Mouse (Mus musculus) forebrain, embryonic 15.5 days (tissue): ENCODE results near the gene Gcm2. TPM values are rescaled to one million over a fixed set of nuclear protein-coding genes. Genes with fewer than 3 reads are reported as not detected.
A peak's percentile ranks its signal among the peaks of the same experiment; 100 is the strongest.

Experiments used
- ATAC-seq: fragments of 200-750 bp; cut with Nextera tagmentation; replicated peaks from 2 replicates; pipeline ENCODE4 v1.8.0; 2017; ENCODE audit warnings: mild to moderate bottlenecking, moderate TSS enrichment, moderate library complexity
- H3K27ac ChIP-seq: fragments of 300-500 bp; sonication (generic); replicated peaks from 2 replicates; pipeline ENCODE4 v1.5.1; 2015; ENCODE audit warnings: mild to moderate bottlenecking, inconsistent platforms
- H3K27me3 ChIP-seq: fragments of 300-500 bp; sonication (generic); 2 replicates; pipeline ENCODE4 v1.6.1; 2015; ENCODE audit warnings: inconsistent platforms
- H3K36me3 ChIP-seq: fragments of 300-500 bp; sonication (generic); 2 replicates; pipeline ENCODE4 v1.6.1; 2015; ENCODE audit warnings: mild to moderate bottlenecking, inconsistent platforms
- H3K4me1 ChIP-seq: fragments of 300-500 bp; sonication (generic); 2 replicates; pipeline ENCODE4 v1.6.1; 2015; ENCODE audit warnings: inconsistent platforms
- H3K4me2 ChIP-seq: fragments of 300-500 bp; sonication (generic); replicated peaks from 2 replicates; pipeline ENCODE4 v1.6.1; 2015; ENCODE audit warnings: mild to moderate bottlenecking, inconsistent platforms
- H3K4me3 ChIP-seq: fragments of 300-500 bp; sonication (generic); 2 replicates; pipeline ENCODE4 v1.5.1; 2015; ENCODE audit warnings: mild to moderate bottlenecking, inconsistent platforms
- H3K9ac ChIP-seq: fragments of 300-500 bp; sonication (generic); replicated peaks from 2 replicates; pipeline ENCODE4 v1.6.1; 2015; ENCODE audit warnings: mild to moderate bottlenecking, inconsistent platforms
- H3K9me3 ChIP-seq: fragments of 300-500 bp; sonication (generic); 2 replicates; pipeline ENCODE4 v1.6.1; 2016; ENCODE audit warnings: inconsistent platforms
- WGBS: fragments of 180-500 bp; shearing (Covaris S2); methylation state at CpG from one replicate; pipeline ENCODE4 v1.1.7; 2015; ENCODE audit warnings: mixed read lengths; 5-methylcytosine and 5-hydroxymethylcytosine counted together
- polyA plus RNA-seq: library from polyadenylated mRNA; unstranded; fragments of >200 nt; fragmentation: Nextera tagmentation; extraction: Ambion mirVana; gene quantifications from 2 replicates; pipeline ENCODE4 v1.2.1, GENCODE M21; 2015

The Gcm2 gene
- polyA plus RNA-seq, 1 experiment from 2014 or later, result not detected

DNA sequence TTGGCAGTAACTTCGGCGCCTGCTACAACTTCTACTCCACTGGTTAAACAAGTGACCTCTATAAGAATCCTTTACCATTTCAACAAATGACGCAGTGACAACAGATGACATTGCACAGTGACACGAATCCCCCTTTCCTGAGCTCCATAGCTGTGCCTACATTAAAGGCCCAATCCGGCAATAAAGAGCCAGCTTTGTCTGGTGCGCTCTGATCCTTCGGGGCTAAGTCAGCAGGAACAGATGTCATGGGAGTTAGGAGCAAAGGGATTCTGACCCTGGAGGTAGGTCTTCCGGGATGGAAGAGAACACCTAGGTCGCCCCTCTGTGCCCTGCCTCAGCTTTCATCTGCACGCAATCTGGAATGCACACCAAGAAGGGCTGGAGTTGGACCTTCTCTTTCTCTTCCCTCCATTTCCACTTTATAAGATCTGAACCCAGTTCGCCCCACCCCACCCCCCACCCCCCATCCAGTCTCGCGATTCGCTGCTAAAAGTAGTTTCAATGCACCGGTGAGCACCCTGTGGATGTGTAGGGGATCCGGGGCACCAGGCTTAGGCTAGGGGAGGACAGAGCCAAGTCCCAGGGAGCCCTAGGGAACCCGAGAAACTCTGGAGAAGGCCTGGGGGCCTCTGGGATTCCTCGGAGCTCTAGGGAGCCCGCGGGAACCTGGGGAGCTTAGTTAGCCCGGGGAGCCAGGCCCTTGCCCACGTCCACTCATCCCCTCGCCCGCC is 32.0 kb downstream of the Gcm2 start:
- H3K4me1 ChIP-seq, result 0 out of 2 replicates have a peak, but pooled peaks cover 14% of the 10 kb centered on the region
- H3K27me3 ChIP-seq, result peaks cover 16% of the 10 kb centered on the region
- no peaks in the 10 kb centered on the region for H3K36me3 ChIP-seq
- H3K9me3 ChIP-seq, result no peaks in the 10 kb centered on the region
- 7% methylated on average over 24 of the region's 24 CpGs for WGBS
- no peak overlapping the region for H3K27ac ChIP-seq
- H3K4me3 ChIP-seq, result peak overlapping the region; percentile 53
- H3K4me2 ChIP-seq, result peak overlapping the region; percentile 93
- H3K9ac ChIP-seq, result peak overlapping the region; percentile 15
- ATAC-seq, result peak; percentile 44

DNA sequence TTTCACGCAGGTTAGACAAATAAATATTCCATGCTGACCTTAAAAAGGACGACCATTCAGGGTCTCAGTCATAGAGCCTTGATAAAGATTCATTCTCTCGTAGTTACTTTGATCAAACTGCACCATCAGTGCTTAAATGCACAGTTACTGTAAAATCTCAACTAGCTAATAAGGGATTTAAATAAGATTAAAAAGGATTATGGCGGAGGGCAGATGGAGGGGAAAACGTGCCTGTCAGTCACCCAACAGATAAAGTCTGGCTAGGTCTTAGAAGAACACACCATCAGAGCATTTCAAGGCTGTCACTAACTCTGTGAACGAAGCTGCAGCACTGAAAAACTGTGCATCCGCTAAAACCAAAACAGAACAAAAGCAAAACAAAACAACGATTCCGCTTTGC is 32.9 kb downstream of the Gcm2 start:
- no peaks in the 10 kb centered on the region for H3K9me3 ChIP-seq
- no peaks in the 10 kb centered on the region for H3K36me3 ChIP-seq
- H3K4me1 ChIP-seq, result 0 out of 2 replicates have a peak, but pooled peaks cover 14% of the 10 kb centered on the region
- WGBS, result 38% methylated on average over 9 of the region's 9 CpGs
- H3K9ac ChIP-seq, result no peak overlapping the region
- H3K27me3 ChIP-seq, result peaks cover 16% of the 10 kb centered on the region
- H3K4me3 ChIP-seq, result no peak overlapping the region
- no peak overlapping the region for H3K27ac ChIP-seq
- H3K4me2 ChIP-seq, result no peak overlapping the region
- ATAC-seq, result no peak

DNA sequence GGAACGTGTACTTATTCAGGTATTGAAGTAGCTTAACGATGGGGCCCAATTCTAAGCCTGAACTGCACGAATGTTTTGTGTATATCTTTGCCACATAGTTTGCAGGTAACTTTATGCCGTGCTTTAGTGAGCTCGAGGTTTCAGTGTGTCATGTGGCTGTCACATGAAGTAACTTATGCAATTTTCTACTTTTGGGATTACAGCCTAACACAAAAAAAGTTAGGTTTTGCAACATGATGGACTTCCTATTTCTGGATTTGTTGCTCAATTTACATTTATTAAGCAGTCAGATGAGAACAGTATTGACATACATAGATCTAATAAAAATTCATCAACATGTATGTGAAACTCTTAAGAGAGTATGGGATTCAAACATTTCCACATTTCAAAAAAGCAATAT is 37.0 kb downstream of the Gcm2 start:
- no peak overlapping the region for H3K27ac ChIP-seq
- H3K9me3 ChIP-seq, result no peaks in the 10 kb centered on the region
- H3K27me3 ChIP-seq, result peaks cover 3% of the 10 kb centered on the region; the same call in 1 of the 2 replicates
- no peak for ATAC-seq
- no peak overlapping the region for H3K4me2 ChIP-seq
- no peak overlapping the region for H3K4me3 ChIP-seq
- no peak overlapping the region for H3K9ac ChIP-seq
- 80% methylated on average over 5 of the region's 5 CpGs for WGBS
- H3K4me1 ChIP-seq, result 0 out of 2 replicates have a peak, but pooled peaks cover 8% of the 10 kb centered on the region
- H3K36me3 ChIP-seq, result no peaks in the 10 kb centered on the region

DNA sequence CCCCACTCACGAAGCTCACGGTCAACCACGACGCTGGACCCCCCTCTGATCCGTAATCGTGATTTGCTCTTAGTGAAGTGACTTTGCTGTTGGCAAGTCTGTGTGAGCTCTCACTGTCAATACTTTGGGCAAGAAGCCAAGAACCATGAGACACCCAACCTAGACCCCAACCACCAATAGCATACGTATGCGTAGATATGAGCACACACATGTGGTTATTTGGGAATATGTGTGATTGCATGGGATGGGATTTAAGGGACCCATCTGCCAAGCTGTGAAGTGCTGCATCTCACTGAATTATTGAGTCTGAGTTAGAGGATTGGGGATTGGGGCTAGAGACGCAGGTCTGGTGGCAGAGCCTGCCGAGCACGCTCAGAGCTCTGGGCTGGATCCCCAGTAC is 39.2 kb downstream of the Gcm2 start:
- Histone ChIP-seq H3K4me3 (no peak overlapping the region), H3K9ac (no peak overlapping the region), H3K9me3 (no peaks in the 10 kb centered on the region), H3K27ac (no peak overlapping the region), H3K4me2 (no peak overlapping the region), H3K36me3 (no peaks in the 10 kb centered on the region), H3K27me3 (no peaks in the 10 kb centered on the region), H3K4me1 (no peaks in the 10 kb centered on the region)
- WGBS, result 86% methylated on average over 11 of the region's 11 CpGs
- ATAC-seq, result peak; percentile 78

DNA sequence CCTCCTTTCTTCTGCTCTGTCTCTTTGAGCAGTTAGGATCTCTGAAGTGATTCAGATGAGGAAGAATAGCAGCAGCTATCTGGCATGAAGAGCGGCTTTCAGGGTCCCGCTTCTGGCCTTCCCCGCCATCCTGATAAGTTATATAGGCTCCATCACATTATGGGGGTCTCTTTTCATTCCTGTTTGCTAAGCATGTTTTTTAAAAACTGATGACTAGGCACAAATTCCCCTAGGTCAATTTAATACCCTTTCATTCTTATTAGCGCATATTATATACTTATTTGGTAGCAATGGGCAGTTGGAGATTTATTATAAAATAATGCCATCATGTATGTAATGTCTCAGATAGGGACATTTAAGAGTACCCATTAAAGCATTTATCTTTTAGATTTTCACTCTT is 43.2 kb downstream of the Gcm2 start:
- Histone ChIP-seq H3K9me3 (no peaks in the 10 kb centered on the region), H3K27ac (no peak overlapping the region), H3K36me3 (no peaks in the 10 kb centered on the region), H3K27me3 (no peaks in the 10 kb centered on the region), H3K4me3 (no peak overlapping the region), H3K9ac (no peak overlapping the region), H3K4me1 (no peaks in the 10 kb centered on the region), H3K4me2 (no peak overlapping the region)
- ATAC-seq, result no peak
- WGBS, result 99% methylated on average over 4 of the region's 4 CpGs

DNA sequence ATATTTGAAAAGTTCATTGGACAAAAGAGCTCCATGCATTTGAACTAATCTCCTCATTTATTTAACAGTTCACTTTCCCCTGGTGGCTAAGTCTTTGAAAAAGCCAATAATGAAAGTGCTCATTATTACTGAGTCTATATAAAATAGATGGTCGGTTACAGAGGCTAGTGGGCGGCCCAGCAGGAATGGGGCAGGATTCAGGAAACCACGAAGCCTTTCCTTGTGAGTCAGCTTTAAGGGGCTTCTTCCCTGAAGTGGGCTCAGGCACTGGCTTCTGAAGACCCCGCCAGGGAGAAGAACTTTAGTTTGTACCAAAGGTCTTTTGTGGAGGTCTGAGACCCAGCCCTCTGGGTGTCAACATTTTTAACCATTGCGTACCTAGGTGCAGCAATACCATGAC is 58.9 kb downstream of the Gcm2 start:
- no peak overlapping the region for H3K9ac ChIP-seq
- 0 out of 2 replicates have a peak, but pooled peaks cover 2% of the 10 kb centered on the region for H3K4me1 ChIP-seq
- no peaks in the 10 kb centered on the region for H3K9me3 ChIP-seq
- H3K27ac ChIP-seq, result no peak overlapping the region
- H3K36me3 ChIP-seq, result no peaks in the 10 kb centered on the region
- ATAC-seq, result no peak
- no peak overlapping the region for H3K4me2 ChIP-seq
- 8% methylated on average over 5 of the region's 5 CpGs for WGBS
- no peak overlapping the region for H3K4me3 ChIP-seq
- no peaks in the 10 kb centered on the region for H3K27me3 ChIP-seq

Other genes with a start within 250 kb of the Gcm2 start
- 75.3 and 77.5 TPM in 2 replicates for gene Pak1ip1, start 110.0 kb downstream of the Gcm2 start, polyA plus RNA-seq
- 112 and 118 TPM in 2 replicates for gene Tmem14c, start 94.7 kb downstream of the Gcm2 start, polyA plus RNA-seq
- gene Mak, start 31.3 kb downstream of the Gcm2 start, polyA plus RNA-seq, result 0.93 and 1.6 TPM in 2 replicates
- gene Sycp2l, start 3.3 kb upstream of the Gcm2 start, polyA plus RNA-seq, result not detected in 2 replicates
- gene Elovl2, start 109.4 kb upstream of the Gcm2 start, polyA plus RNA-seq, result 45.5 and 47.4 TPM in 2 replicates
- 22.3 and 25.0 TPM in 2 replicates for gene Smim13, start 138.8 kb upstream of the Gcm2 start, polyA plus RNA-seq
- not detected in 2 replicates for gene Gm17364, start 162.9 kb upstream of the Gcm2 start, polyA plus RNA-seq